In genomic region chr15:97581724-97582154, GRCm38 (mm10) we compare ENCODE assay signal across 8 mouse cellular contexts.
A peak's percentile ranks its signal among the peaks of the same experiment; 100 is the strongest.
DNase-seq lines count a peak whose midpoint lies in the region; ATAC-seq and TF ChIP-seq lines count a peak whose summit lies in the region.

No protein-coding gene starts in this region.

- H3K36me3 ChIP-seq in kidney, embryonic 16.5 days (ENCODE audit: insufficient read depth, low read length), result no peaks in the 10 kb centered on the region
- H3K36me3 ChIP-seq in limb, embryonic 15.5 days, result no peaks in the 10 kb centered on the region
- no peaks in the 10 kb centered on the region for H3K36me3 ChIP-seq in neural tube, embryonic 11.5 days (ENCODE audit: control insufficient read depth, insufficient read depth, low read length)
- H3K36me3 ChIP-seq in testis, adult 2 months (ENCODE audit: control insufficient read depth, insufficient read depth, low read length), result no peaks in the 10 kb centered on the region

- H3K4me1 ChIP-seq in kidney, embryonic 16.5 days (ENCODE audit: insufficient read depth, low read length), result no peaks in the 10 kb centered on the region
- peaks cover 3% of the 10 kb centered on the region; the same call in 1 of the 2 replicates for H3K4me1 ChIP-seq in limb, embryonic 15.5 days
- H3K4me1 ChIP-seq in neural tube, embryonic 11.5 days (ENCODE audit: control insufficient read depth, insufficient read depth, low read length), result no peaks in the 10 kb centered on the region
- H3K4me1 ChIP-seq in testis, adult 2 months (ENCODE audit: control insufficient read depth, insufficient read depth, low read length), result peaks cover 16% of the 10 kb centered on the region

- H3K9me3 ChIP-seq in kidney, embryonic 16.5 days (ENCODE audit: low read length), result no peaks in the 10 kb centered on the region
- H3K9me3 ChIP-seq in limb, embryonic 15.5 days, result no peaks in the 10 kb centered on the region
- H3K9me3 ChIP-seq in neural tube, embryonic 11.5 days (ENCODE audit: control insufficient read depth, low read length), result no peaks in the 10 kb centered on the region

- H3K4me3 ChIP-seq in kidney, embryonic 16.5 days (ENCODE audit: low read length), result no peak overlapping the region
- no peak overlapping the region for H3K4me3 ChIP-seq in limb, embryonic 15.5 days
- no peak overlapping the region for H3K4me3 ChIP-seq in neural tube, embryonic 11.5 days (ENCODE audit: low read depth, low read length)
- H3K4me3 ChIP-seq in testis, adult 2 months (ENCODE audit: control insufficient read depth, low read depth, low read length), result peak overlapping the region; percentile 72

- H3K27me3 ChIP-seq in kidney, embryonic 16.5 days (ENCODE audit: insufficient read depth, low read length), result no peaks in the 10 kb centered on the region
- H3K27me3 ChIP-seq in limb, embryonic 15.5 days, result no peaks in the 10 kb centered on the region
- H3K27me3 ChIP-seq in neural tube, embryonic 11.5 days (ENCODE audit: control insufficient read depth, insufficient read depth, low read length), result no peaks in the 10 kb centered on the region
- no peaks in the 10 kb centered on the region for H3K27me3 ChIP-seq in testis, adult 2 months (ENCODE audit: control insufficient read depth, insufficient read depth, low read length)

- no peak overlapping the region for H3K4me2 ChIP-seq in kidney, embryonic 16.5 days (replicated peaks; ENCODE audit: low read depth, low read length)
- no peak overlapping the region for H3K4me2 ChIP-seq in limb, embryonic 15.5 days
- no peak overlapping the region for H3K4me2 ChIP-seq in neural tube, embryonic 11.5 days (ENCODE audit: low read depth)

- peak; percentile 83 for ATAC-seq in kidney, embryonic 16.5 days (ENCODE audit: low FRiP score, low TSS enrichment)
- ATAC-seq in limb, embryonic 15.5 days (ENCODE audit: insufficient number of reproducible peaks, low FRiP score, low TSS enrichment, low read depth), result peak; percentile 40; the same call in 1 of the 2 replicates
- ATAC-seq in neural tube, embryonic 11.5 days (ENCODE audit: insufficient read depth, low FRiP score, low TSS enrichment), result no peak

- TF ChIP-seq POLR2A in testis, adult 2 months (IDR thresholded peaks at IDR 0.05; ENCODE audit: control insufficient read depth, low read depth, low read length), result no peak

- H3K27ac ChIP-seq in kidney, embryonic 16.5 days (ENCODE audit: low read length), result no peak overlapping the region
- no peak overlapping the region for H3K27ac ChIP-seq in limb, embryonic 15.5 days
- H3K27ac ChIP-seq in neural tube, embryonic 11.5 days (ENCODE audit: low read depth, low read length), result no peak overlapping the region
- H3K27ac ChIP-seq in testis, adult 2 months (ENCODE audit: control insufficient read depth, insufficient read depth, low read depth, low read length), result no peak overlapping the region

- H3K9ac ChIP-seq in kidney, embryonic 16.5 days (replicated peaks; ENCODE audit: low read length), result no peak overlapping the region
- H3K9ac ChIP-seq in limb, embryonic 15.5 days, result no peak overlapping the region
- H3K9ac ChIP-seq in neural tube, embryonic 11.5 days (ENCODE audit: low read length), result no peak overlapping the region

- DNase-seq in 416B (ENCODE audit: low read depth), result peak; percentile 92
- peak; percentile 95 for DNase-seq in ZHBTc4 (ENCODE audit: low read depth, low spot score)
- DNase-seq in cerebellum, postnatal 4 days (ENCODE audit: low spot score in 2 of 2), result peak; percentile 63 to 79
- peak; percentile 91 to 94 for DNase-seq in heart, adult 18-20 months
- peak; percentile 80 for DNase-seq in neural tube, embryonic 11.5 days (ENCODE audit: low spot score)

- WGBS in kidney, embryonic 16.5 days, result 29% methylated on average over 13 of the region's 13 CpGs
- WGBS in limb, embryonic 15.5 days, result 20% methylated on average over 13 of the region's 13 CpGs
- 27% methylated on average over 13 of the region's 13 CpGs for WGBS in neural tube, embryonic 11.5 days

- TF ChIP-seq CTCF in testis, adult 2 months (IDR thresholded peaks at IDR 0.05; ENCODE audit: control insufficient read depth, insufficient read depth, insufficient replicate concordance, low read depth, low read length), result peak; percentile 94
